ENCODE assay signal across 14 mouse cellular contexts in the genomic region with DNA sequence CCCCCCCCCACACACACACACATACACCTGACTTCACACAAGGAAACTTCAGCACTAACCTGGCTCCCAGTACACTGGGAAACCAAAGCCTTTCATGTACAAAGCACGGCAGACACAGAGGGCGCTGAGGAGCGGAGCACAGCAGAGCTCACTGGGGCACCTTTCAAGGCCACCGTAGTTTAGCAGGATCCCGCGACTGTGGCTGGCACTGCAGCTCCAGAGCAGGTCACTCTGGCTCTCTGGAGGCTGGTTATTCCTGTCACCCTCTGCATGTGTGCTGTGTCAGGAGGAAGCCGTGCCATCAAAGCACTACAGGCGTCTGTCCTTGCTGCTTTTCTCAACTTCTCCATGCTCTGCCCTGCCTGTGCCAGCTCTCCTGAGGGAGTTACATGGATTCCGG. TPM values are rescaled to one million over a fixed set of nuclear protein-coding genes. Genes with fewer than 3 reads are reported as not detected.
DNase-seq lines count a peak whose midpoint lies in the region; ATAC-seq lines count a peak whose summit lies in the region.
"Had no signal": no experiment of that assay in that cellular context is flagged by ENCODE, and none has a peak within 500 bp of the region (broad histone marks: within the 10 kb centered on the region; RNA-seq: fewer than 3 reads in every experiment).

No protein-coding gene starts in this region.

- H3K27me3 ChIP-seq in heart, embryonic 16.5 days (ENCODE audit: control insufficient read depth, insufficient read depth, low read length): no peaks in the 10 kb centered on the region

- no peak overlapping the region for H3K4me3 ChIP-seq in heart, embryonic 16.5 days (ENCODE audit: low read length)
- H3K4me3 ChIP-seq: forebrain, embryonic 10.5 days had no signal

- no peaks in the 10 kb centered on the region for H3K4me1 ChIP-seq in heart, embryonic 16.5 days (ENCODE audit: control insufficient read depth, insufficient read depth, low read length)
- H3K4me1 ChIP-seq: forebrain, embryonic 10.5 days had no signal

- peak; percentile 4 for DNase-seq in gastrocnemius, postnatal 14 days
- no peak for DNase-seq in gastrocnemius, postnatal 25 days
- peak; percentile 54 for DNase-seq in ovary, postnatal 36 days (ENCODE audit: low spot score)
- DNase-seq in ovary, postnatal 14 days (ENCODE audit: low spot score): no peak
- peak; percentile 8 to 23 for DNase-seq in thymus, postnatal 36 days
- DNase-seq in urinary bladder, adult 18-20 months (ENCODE audit: low spot score in 2 of 2): no peak
- DNase-seq in cerebellum, adult 18-20 months: no peak
- DNase-seq: B cell, adult 2 months; embryo, embryonic 11 days; layer of hippocampus, postnatal 36 days; liver; right cerebral cortex, postnatal 25 days had no signal

- H3K9ac ChIP-seq in heart, embryonic 16.5 days (ENCODE audit: low read length): no peak overlapping the region

- peak; percentile 49 for ATAC-seq in heart, embryonic 16.5 days (replicated peaks; ENCODE audit: extremely low read depth, insufficient read depth, low FRiP score)

- no peak overlapping the region for H3K27ac ChIP-seq in heart, embryonic 16.5 days (ENCODE audit: low read length)
- H3K27ac ChIP-seq: forebrain, embryonic 10.5 days had no signal

- no peak overlapping the region for H3K4me2 ChIP-seq in heart, embryonic 16.5 days (ENCODE audit: low read depth, low read length)

- no peaks in the 10 kb centered on the region for H3K36me3 ChIP-seq in heart, embryonic 16.5 days (ENCODE audit: control insufficient read depth, insufficient read depth)
- H3K36me3 ChIP-seq: forebrain, embryonic 10.5 days had no signal

- no peaks in the 10 kb centered on the region for H3K9me3 ChIP-seq in heart, embryonic 16.5 days (replicated peaks; ENCODE audit: control insufficient read depth, low read length)
- H3K9me3 ChIP-seq: forebrain, embryonic 10.5 days had no signal

- intact Hi-C loops in gastrocnemius, postnatal 14 days (cut with DNase I; ENCODE audit: low total_unique reads): no loop called here

- 57% methylated on average over 9 of the region's 9 CpGs for WGBS in heart, embryonic 16.5 days

RNA-seq across cellular contexts. Expression of gene Rimkla, which starts 9.4 kb away (rescaled TPM):
- under 1 TPM; 0.04 to 0.27 TPM for total RNA-seq in gastrocnemius, postnatal 14 days (2021)
- total RNA-seq in gastrocnemius, postnatal 25 days (2021): not detected
- 4.5 and 4.6 TPM in 2 replicates for polyA plus RNA-seq in heart, embryonic 16.5 days (2015; fragmentation: Nextera tagmentation; extraction: Ambion mirVana)

RNA-seq across cellular contexts. Expression of gene Foxj3, which starts 53.8 kb away (rescaled TPM):
- 10 to 100 TPM; 20.7 to 22.9 TPM for total RNA-seq in gastrocnemius, postnatal 14 days (2021)
- total RNA-seq in gastrocnemius, postnatal 25 days (2021): 10 to 100 TPM; 18.6 to 26.1 TPM
- 20.2 and 21.5 TPM in 2 replicates for polyA plus RNA-seq in heart, embryonic 16.5 days (2015; fragmentation: Nextera tagmentation; extraction: Ambion mirVana)

RNA-seq across cellular contexts. Expression of gene Frg2f1, which starts 56.3 kb away (rescaled TPM):
- 1 to 10 TPM; 4.2 to 5.0 TPM for total RNA-seq in gastrocnemius, postnatal 14 days (2021)
- 1 to 10 TPM; 4.3 TPM for total RNA-seq in gastrocnemius, postnatal 25 days (2021)
- polyA plus RNA-seq in heart, embryonic 16.5 days (2015; fragmentation: Nextera tagmentation; extraction: Ambion mirVana): 3.1 and 5.6 TPM in 2 replicates

Comparison
In these comparisons a context has a peak if more than half of its experiments do, and no peak if none do; other contexts are left out.
1. DNase-seq: peak in gastrocnemius, postnatal 14 days (single experiment), ovary, postnatal 36 days (single experiment) and thymus, postnatal 36 days (2 of 2); none in gastrocnemius, postnatal 25 days (single experiment), ovary, postnatal 14 days (single experiment), urinary bladder, adult 18-20 months (0 of 2) and cerebellum, adult 18-20 months (0 of 2).